Mouse (Mus musculus) lung, postnatal 0 days (tissue): ENCODE data around the gene Dppa1. TPM values are rescaled to one million over a fixed set of nuclear protein-coding genes. Genes with fewer than 3 reads are reported as not detected.
A peak's percentile ranks its signal among the peaks of the same experiment; 100 is the strongest.
"Not testable (repeated sequence)": the region's sequence is repeated elsewhere in the genome, so short reads cannot be mapped to it uniquely, and the experiment has no call there.

Source experiments
- ATAC-seq: fragments of 200-750 bp; cut with Nextera tagmentation; 2 replicates; pipeline ENCODE4 v1.8.0; 2017; ENCODE audit warnings: moderate library complexity
- DNase-seq: peaks from one replicate; pipeline ENCODE4 v3.0.0-alpha.2; 2016; ENCODE audit warnings: low spot score
- H3K27ac ChIP-seq: fragments of 300-500 bp; sonication (generic); 2 replicates; pipeline ENCODE4 v1.5.1; 2014; ENCODE audit warnings: antibody characterized with exemption, mild to moderate bottlenecking, low read length, mixed read lengths
- H3K27me3 ChIP-seq: fragments of 300-500 bp; sonication (generic); replicated peaks from 2 replicates; pipeline ENCODE4 v1.6.1; 2014; ENCODE audit warnings: low read length, mixed read lengths; ENCODE audit not compliant: insufficient read depth
- H3K36me3 ChIP-seq: fragments of 300-500 bp; sonication (generic); 2 replicates; pipeline ENCODE4 v1.6.1; 2014; ENCODE audit warnings: low read length, mixed read lengths; ENCODE audit not compliant: insufficient read depth
- H3K4me1 ChIP-seq: fragments of 300-500 bp; sonication (generic); 2 replicates; pipeline ENCODE4 v1.6.1; 2014; ENCODE audit warnings: antibody characterized with exemption, low read depth, low read length, mixed read lengths; ENCODE audit not compliant: insufficient read depth
- H3K4me2 ChIP-seq: fragments of 300-500 bp; sonication (generic); replicated peaks from 2 replicates; pipeline ENCODE4 v1.6.1; 2014; ENCODE audit warnings: low read depth, mild to moderate bottlenecking, low read length, moderate library complexity, mixed read lengths
- H3K4me3 ChIP-seq: fragments of 300-500 bp; sonication (generic); 2 replicates; pipeline ENCODE4 v1.5.1; 2014; ENCODE audit warnings: low read depth, low read length
- H3K9ac ChIP-seq: fragments of 300-500 bp; sonication (generic); replicated peaks from 2 replicates; pipeline ENCODE4 v1.6.1; 2014; ENCODE audit warnings: low read depth, mild to moderate bottlenecking
- H3K9me3 ChIP-seq: fragments of 300-500 bp; sonication (generic); 2 replicates; pipeline ENCODE4 v1.6.1; 2016; ENCODE audit warnings: low read length, mixed read lengths
- CTCF ChIP-seq: IDR thresholded peaks from 2 replicates; pipeline ENCODE4 v1.5.1; 2016; ENCODE audit warnings: antibody characterized with exemption, mild to moderate bottlenecking
- EP300 ChIP-seq: IDR thresholded peaks from 2 replicates; pipeline ENCODE4 v1.6.1; 2016; ENCODE audit warnings: antibody characterized with exemption, mild to moderate bottlenecking, control low read depth
- WGBS: fragments of 180-500 bp; shearing (Covaris S2); extraction: QIAGEN DNeasy Blood & Tissue Kit; methylation state at CpG from one replicate; pipeline ENCODE4 v1.1.7; 2014; 5-methylcytosine and 5-hydroxymethylcytosine counted together
- polyA plus RNA-seq: library from polyadenylated mRNA; unstranded; fragments of >200 nt; fragmentation: Nextera tagmentation; extraction: Ambion mirVana; gene quantifications from 2 replicates; pipeline ENCODE4 v1.2.1, GENCODE M21; 2015

The Dppa1 gene
- polyA plus RNA-seq: not detected in 2 replicates

GRCm38 (mm10) chr11:46629211-46629795 lies at the start of gene Dppa1:
Gene Dppa1, minus strand, starts transcription at chr11:46629261.
- Histone ChIP-seq H3K9me3 (no peaks in the 10 kb centered on the region), H3K9ac (no peak within 1 kb of the TSS), H3K4me3 (no peak within 1 kb of the TSS), H3K36me3 (no peaks in the 10 kb centered on the region), H3K4me2 (no peak within 1 kb of the TSS), H3K27me3 (no peaks in the 10 kb centered on the region), H3K4me1 (no peaks in the 10 kb centered on the region), H3K27ac (no peak within 1 kb of the TSS)
- TF ChIP-seq CTCF: no peak
- no peak for TF ChIP-seq EP300
- ATAC-seq: no peak
- no peak for DNase-seq
- 59% methylated on average over 2 of the region's 2 CpGs for WGBS

GRCm38 (mm10) chr11:46667938-46668337 lies 38.9 kb upstream of the Dppa1 start:
- 56% methylated on average over 2 of the region's 2 CpGs for WGBS
- H3K9ac ChIP-seq: no peak overlapping the region
- TF ChIP-seq CTCF (no peak), EP300 (no peak)

GRCm38 (mm10) chr11:46667105-46667504 lies 38.0 kb upstream of the Dppa1 start:
- Histone ChIP-seq H3K27ac (no peak overlapping the region), H3K9ac (no peak overlapping the region), H3K4me2 (no peak overlapping the region), H3K4me1 (no peaks in the 10 kb centered on the region), H3K27me3 (no peaks in the 10 kb centered on the region), H3K4me3 (no peak overlapping the region), H3K9me3 (no peaks in the 10 kb centered on the region), H3K36me3 (no peaks in the 10 kb centered on the region)
- no peak for DNase-seq
- no peak for ATAC-seq
- WGBS: 96% methylated on average over 3 of the region's 3 CpGs
- TF ChIP-seq CTCF (no peak), EP300 (no peak)

More at GRCm38 (mm10) chr11:46667938-46668337, 38.9 kb upstream of the Dppa1 start:
- Histone ChIP-seq H3K9me3 (no peaks in the 10 kb centered on the region), H3K27ac (no peak overlapping the region), H3K36me3 (no peaks in the 10 kb centered on the region), H3K4me1 (no peaks in the 10 kb centered on the region), H3K4me3 (no peak overlapping the region), H3K27me3 (no peaks in the 10 kb centered on the region), H3K4me2 (no peak overlapping the region)
- no peak for DNase-seq
- ATAC-seq: no peak

- no peak overlapping the region for H3K9ac ChIP-seq
- H3K9me3 ChIP-seq: no peaks in the 10 kb centered on the region
- TF ChIP-seq EP300 (no peak), CTCF (peak; percentile 71)
- no peak overlapping the region for H3K4me2 ChIP-seq
- DNase-seq (peak; percentile 44), ATAC-seq (no peak)
- no peaks in the 10 kb centered on the region for H3K27me3 ChIP-seq
- 62% methylated on average over 6 of the region's 6 CpGs for WGBS
- no peak overlapping the region for H3K4me3 ChIP-seq
- no peak overlapping the region for H3K27ac ChIP-seq
- no peaks in the 10 kb centered on the region for H3K36me3 ChIP-seq
- H3K4me1 ChIP-seq: no peaks in the 10 kb centered on the region
These were observed 36.8 kb upstream of the Dppa1 start for GRCm38 (mm10) chr11:46665599-46666522.

- ATAC-seq (no peak), DNase-seq (no peak)
- Histone ChIP-seq H3K4me3 (no peak overlapping the region), H3K4me1 (no peaks in the 10 kb centered on the region), H3K9ac (no peak overlapping the region), H3K27me3 (no peaks in the 10 kb centered on the region), H3K4me2 (no peak overlapping the region), H3K9me3 (no peaks in the 10 kb centered on the region), H3K27ac (no peak overlapping the region), H3K36me3 (no peaks in the 10 kb centered on the region)
- 66% methylated on average over 4 of the region's 4 CpGs for WGBS
- TF ChIP-seq CTCF: no peak
- no peak for TF ChIP-seq EP300
These were observed 34.2 kb upstream of the Dppa1 start for GRCm38 (mm10) chr11:46663215-46663614.

- WGBS: 73% methylated on average over 3 of the region's 3 CpGs
These were observed 23.4 kb upstream of the Dppa1 start for GRCm38 (mm10) chr11:46652476-46652875.

GRCm38 (mm10) chr11:46649655-46650054 lies 20.6 kb upstream of the Dppa1 start:
- not testable (repeated sequence) for H3K9ac ChIP-seq, H3K9me3 ChIP-seq, ATAC-seq, H3K27ac ChIP-seq, DNase-seq, H3K4me1 ChIP-seq, H3K4me2 ChIP-seq, H3K36me3 ChIP-seq, H3K27me3 ChIP-seq, H3K4me3 ChIP-seq
- WGBS: 49% methylated on average over 3 of the region's 3 CpGs

More at GRCm38 (mm10) chr11:46652476-46652875, 23.4 kb upstream of the Dppa1 start:
- H3K9me3 ChIP-seq: no peaks in the 10 kb centered on the region
- no peaks in the 10 kb centered on the region for H3K36me3 ChIP-seq
- H3K27me3 ChIP-seq: no peaks in the 10 kb centered on the region
- H3K27ac ChIP-seq: no peak overlapping the region
- no peak overlapping the region for H3K4me3 ChIP-seq
- no peak for TF ChIP-seq EP300
- no peak for TF ChIP-seq CTCF
- no peak overlapping the region for H3K9ac ChIP-seq
- DNase-seq (no peak), ATAC-seq (no peak)
- H3K4me1 ChIP-seq: no peaks in the 10 kb centered on the region
- no peak overlapping the region for H3K4me2 ChIP-seq
